Mouse (Mus musculus): ENCODE data around the gene Gm3776.
"Not testable (repeated sequence)": the region's sequence is repeated elsewhere in the genome, so short reads cannot be mapped to it uniquely, and the experiment has no call there.

- TF ChIP-seq POLR2A (IDR thresholded peaks at IDR 0.05; ENCODE audit: insufficient read length, low read depth); SRF (IDR thresholded peaks at IDR 0.05; ENCODE audit: control insufficient read depth, insufficient read length, low read depth); MAX (IDR thresholded peaks at IDR 0.05; ENCODE audit: low read depth); USF1 (IDR thresholded peaks at IDR 0.05; ENCODE audit: low read depth); CEBPB (IDR thresholded peaks at IDR 0.05; ENCODE audit: insufficient read depth, poor library complexity, severe bottlenecking); E2F4 (IDR thresholded peaks at IDR 0.05; ENCODE audit: insufficient read depth); POLR2AphosphoS2 (IDR thresholded peaks at IDR 0.05; ENCODE audit: insufficient read length, low read depth); MYOG (IDR thresholded peaks at IDR 0.05; ENCODE audit: control insufficient read depth in 1 of 3, insufficient read depth in 1 of 3, insufficient read length in 2 of 3, low read depth in 2 of 3); TCF12 (IDR thresholded peaks at IDR 0.05; ENCODE audit: insufficient read depth, poor library complexity, severe bottlenecking): not testable (repeated sequence)
Observed at GRCm38 (mm10) chr9:78270945-78271344, 14.0 kb downstream of the Gm3776 start.

All from myocyte (in vitro differentiated cells).